Mouse (Mus musculus) neural tube, embryonic 15.5 days (tissue): Measurements from ENCODE around the gene Pgap1. TPM values are rescaled to one million over a fixed set of nuclear protein-coding genes. Genes with fewer than 3 reads are reported as not detected.

Experiments used
- ATAC-seq: fragments of 200-750 bp; cut with Nextera tagmentation; 2 replicates; pipeline ENCODE4 v1.8.0; 2017; ENCODE audit warnings: mild to moderate bottlenecking, moderate TSS enrichment, moderate library complexity; ENCODE audit not compliant: low FRiP score
- H3K27ac ChIP-seq: fragments of 300-500 bp; sonication (generic); replicated peaks from 2 replicates; pipeline ENCODE4 v1.5.1; 2015; ENCODE audit warnings: mild to moderate bottlenecking, inconsistent platforms
- H3K27me3 ChIP-seq: fragments of 300-500 bp; sonication (generic); replicated peaks from 2 replicates; pipeline ENCODE4 v1.6.1; 2015; ENCODE audit warnings: inconsistent platforms
- H3K36me3 ChIP-seq: fragments of 300-500 bp; sonication (generic); 2 replicates; pipeline ENCODE4 v1.6.1; 2015; ENCODE audit warnings: inconsistent platforms
- H3K4me1 ChIP-seq: fragments of 300-500 bp; sonication (generic); 2 replicates; pipeline ENCODE4 v1.6.1; 2015; ENCODE audit warnings: inconsistent platforms
- H3K4me2 ChIP-seq: fragments of 300-500 bp; sonication (generic); 2 replicates; pipeline ENCODE4 v1.6.1; 2015; ENCODE audit warnings: inconsistent platforms, mild to moderate bottlenecking, moderate library complexity
- H3K4me3 ChIP-seq: fragments of 300-500 bp; sonication (generic); replicated peaks from 2 replicates; pipeline ENCODE4 v1.5.1; 2015; ENCODE audit warnings: mild to moderate bottlenecking, inconsistent platforms
- H3K9ac ChIP-seq: fragments of 300-500 bp; sonication (generic); replicated peaks from 2 replicates; pipeline ENCODE4 v1.6.1; 2015; ENCODE audit warnings: mild to moderate bottlenecking, inconsistent platforms
- H3K9me3 ChIP-seq: fragments of 300-500 bp; sonication (generic); replicated peaks from 2 replicates; pipeline ENCODE4 v1.6.1; 2016; ENCODE audit warnings: inconsistent platforms
- WGBS: fragments of 180-500 bp; shearing (Covaris S2); methylation state at CpG from one replicate; pipeline ENCODE4 v1.1.7; 2015; ENCODE audit warnings: mixed read lengths; 5-methylcytosine and 5-hydroxymethylcytosine counted together
- polyA plus RNA-seq: library from polyadenylated mRNA; unstranded; fragments of >200 nt; fragmentation: Nextera tagmentation; extraction: Ambion mirVana; gene quantifications from 2 replicates; pipeline ENCODE4 v1.2.1, GENCODE M21; 2015

Gene Pgap1
- polyA plus RNA-seq, 1 experiment from 2014 or later: 19.5 TPM

- peaks cover 4% of the 10 kb centered on the region for H3K4me1 ChIP-seq
- no peaks in the 10 kb centered on the region for H3K9me3 ChIP-seq
- peak overlapping the region; percentile 37 for H3K4me2 ChIP-seq
- no peaks in the 10 kb centered on the region for H3K36me3 ChIP-seq
- H3K9ac ChIP-seq: no peak overlapping the region
- no peak overlapping the region; the same call in 1 of the 2 replicates for H3K27ac ChIP-seq
- peak; percentile 87 for ATAC-seq
- no peak overlapping the region; the same call in 1 of the 2 replicates for H3K4me3 ChIP-seq
- WGBS: 26% methylated on average over 8 of the region's 8 CpGs
- no peaks in the 10 kb centered on the region for H3K27me3 ChIP-seq
Observed at GRCm38 (mm10) chr1:54578358-54579184, 21.1 kb upstream of the Pgap1 start.

GRCm38 (mm10) chr1:54569102-54569501 is 11.6 kb upstream of the Pgap1 start:
- H3K9me3 ChIP-seq: no peaks in the 10 kb centered on the region
- H3K27ac ChIP-seq: no peak overlapping the region
- no peaks in the 10 kb centered on the region for H3K4me1 ChIP-seq
- H3K4me2 ChIP-seq: no peak overlapping the region
- H3K36me3 ChIP-seq: no peaks in the 10 kb centered on the region
- H3K27me3 ChIP-seq: no peaks in the 10 kb centered on the region
- no peak overlapping the region for H3K4me3 ChIP-seq
- no peak for ATAC-seq
- WGBS: 84% methylated on average over 2 of the region's 2 CpGs
- H3K9ac ChIP-seq: no peak overlapping the region

DNA sequence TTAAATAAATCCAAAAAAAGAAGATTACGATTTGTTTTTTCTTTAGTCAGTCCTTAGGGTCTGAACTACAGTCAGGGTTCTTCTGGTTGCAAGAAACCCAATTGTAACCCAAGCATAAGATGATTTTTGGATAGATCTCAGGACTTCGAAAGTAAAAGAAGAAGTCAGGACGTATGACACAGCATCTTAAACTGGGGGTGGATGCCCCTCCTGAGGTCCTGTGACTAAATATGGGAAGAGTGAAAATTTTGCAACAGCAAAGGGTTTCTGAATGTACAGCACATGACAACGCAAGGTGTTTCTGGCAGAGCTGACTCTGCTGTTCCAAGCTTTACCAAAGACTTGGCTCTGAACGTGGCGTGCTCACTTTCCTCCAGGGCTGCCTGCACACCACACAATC is 6.4 kb upstream of the Pgap1 start:
- H3K9ac ChIP-seq: no peak overlapping the region
- no peaks in the 10 kb centered on the region for H3K9me3 ChIP-seq
- no peak overlapping the region for H3K4me2 ChIP-seq
- ATAC-seq: no peak
- H3K27ac ChIP-seq: no peak overlapping the region
- H3K4me3 ChIP-seq: no peak overlapping the region
- H3K27me3 ChIP-seq: no peaks in the 10 kb centered on the region
- H3K36me3 ChIP-seq: no peaks in the 10 kb centered on the region
- H3K4me1 ChIP-seq: no peaks in the 10 kb centered on the region
- 88% methylated on average over 6 of the region's 6 CpGs for WGBS

GRCm38 (mm10) chr1:54556586-54557221 is 780 bp downstream of the Pgap1 start:
- H3K9ac ChIP-seq: peak overlapping the region; percentile 88
- under 1% methylated on average over 18 of the region's 18 CpGs for WGBS
- H3K4me2 ChIP-seq: peak overlapping the region; percentile 74
- H3K4me3 ChIP-seq: peak overlapping the region; percentile 86
- H3K27me3 ChIP-seq: no peaks in the 10 kb centered on the region
- no peak for ATAC-seq
- H3K4me1 ChIP-seq: peaks cover 14% of the 10 kb centered on the region
- peak overlapping the region; percentile 91 for H3K27ac ChIP-seq
- H3K9me3 ChIP-seq: no peaks in the 10 kb centered on the region
- H3K36me3 ChIP-seq: no peaks in the 10 kb centered on the region

- peak overlapping the region; percentile 74 for H3K4me2 ChIP-seq
- no peak overlapping the region for H3K27ac ChIP-seq
- no peak for ATAC-seq
- H3K9ac ChIP-seq: no peak overlapping the region
- no peaks in the 10 kb centered on the region for H3K27me3 ChIP-seq
- peaks cover 3% of the 10 kb centered on the region for H3K36me3 ChIP-seq
- no peaks in the 10 kb centered on the region for H3K9me3 ChIP-seq
- peaks cover 14% of the 10 kb centered on the region for H3K4me1 ChIP-seq
- H3K4me3 ChIP-seq: peak overlapping the region; percentile 29
- 43% methylated on average over 4 of the region's 4 CpGs for WGBS
Observed at GRCm38 (mm10) chr1:54555364-54556140, 1.9 kb downstream of the Pgap1 start.

DNA sequence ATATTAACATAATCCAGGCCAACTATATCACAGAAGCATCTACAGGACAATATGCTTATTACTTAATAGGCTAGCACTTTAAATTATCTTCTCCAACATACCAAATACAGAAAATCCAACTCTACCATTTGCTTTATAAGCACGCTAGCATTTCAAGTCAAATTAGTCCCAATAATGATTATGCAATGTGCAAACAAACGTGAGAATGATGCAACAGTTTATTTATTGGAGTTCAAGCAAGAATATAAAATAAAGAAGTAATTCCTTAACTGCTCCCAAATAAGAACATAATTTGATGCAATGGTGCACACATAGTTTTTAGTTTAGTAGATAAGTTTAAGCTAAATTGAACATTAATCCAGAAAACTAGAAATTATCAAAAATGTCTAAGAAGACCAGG is 4.9 kb downstream of the Pgap1 start:
- 91% methylated on average over 2 of the region's 2 CpGs for WGBS

GRCm38 (mm10) chr1:54545200-54545599 is 12.3 kb downstream of the Pgap1 start:
- Histone ChIP-seq H3K9ac (no peak overlapping the region), H3K4me3 (no peak overlapping the region), H3K4me2 (no peak overlapping the region), H3K27ac (no peak overlapping the region), H3K9me3 (no peaks in the 10 kb centered on the region), H3K36me3 (peaks cover 47% of the 10 kb centered on the region), H3K4me1 (no peaks in the 10 kb centered on the region), H3K27me3 (no peaks in the 10 kb centered on the region)
- ATAC-seq: no peak
- WGBS: 89% methylated on average over 9 of the region's 9 CpGs

More for the DNA sequence above, 4.9 kb downstream of the Pgap1 start:
- no peak overlapping the region for H3K27ac ChIP-seq
- no peak for ATAC-seq
- H3K4me2 ChIP-seq: no peak overlapping the region
- no peak overlapping the region for H3K4me3 ChIP-seq
- H3K36me3 ChIP-seq: peaks cover 26% of the 10 kb centered on the region
- no peaks in the 10 kb centered on the region for H3K27me3 ChIP-seq
- peaks cover 11% of the 10 kb centered on the region for H3K4me1 ChIP-seq
- H3K9me3 ChIP-seq: no peaks in the 10 kb centered on the region
- no peak overlapping the region for H3K9ac ChIP-seq

GRCm38 (mm10) chr1:54542920-54543319 is 14.6 kb downstream of the Pgap1 start:
- 92% methylated on average over 2 of the region's 2 CpGs for WGBS
- ATAC-seq: no peak

DNA sequence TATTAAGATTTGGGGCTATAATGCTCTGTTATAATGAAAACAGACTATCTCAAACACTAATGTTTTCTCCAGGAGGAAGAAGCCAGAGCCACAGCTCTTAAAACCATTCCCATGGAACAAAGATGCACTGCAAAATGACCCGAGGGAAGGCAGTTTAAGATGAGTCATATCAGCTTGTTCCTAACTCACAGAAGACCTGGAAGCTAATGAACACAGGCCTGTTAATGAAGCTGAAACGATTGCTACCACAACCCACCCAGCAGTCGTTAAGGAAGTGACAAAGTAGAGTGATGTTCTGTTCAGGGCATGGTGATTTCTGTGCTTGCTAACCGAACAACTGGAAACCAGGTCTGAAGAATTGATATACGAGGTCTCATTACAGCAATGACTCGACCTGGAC is 26.3 kb downstream of the Pgap1 start:
- no peaks in the 10 kb centered on the region for H3K27me3 ChIP-seq
- no peak for ATAC-seq
- H3K9me3 ChIP-seq: no peaks in the 10 kb centered on the region
- H3K4me3 ChIP-seq: no peak overlapping the region
- no peak overlapping the region for H3K9ac ChIP-seq
- no peaks in the 10 kb centered on the region for H3K4me1 ChIP-seq
- no peak overlapping the region for H3K4me2 ChIP-seq
- 50% methylated on average over 6 of the region's 6 CpGs for WGBS
- H3K27ac ChIP-seq: no peak overlapping the region
- peaks cover 30% of the 10 kb centered on the region for H3K36me3 ChIP-seq

More at GRCm38 (mm10) chr1:54542920-54543319, 14.6 kb downstream of the Pgap1 start:
- Histone ChIP-seq H3K4me1 (no peaks in the 10 kb centered on the region), H3K27ac (no peak overlapping the region), H3K36me3 (peaks cover 42% of the 10 kb centered on the region), H3K27me3 (no peaks in the 10 kb centered on the region), H3K9me3 (no peaks in the 10 kb centered on the region), H3K9ac (no peak overlapping the region), H3K4me2 (no peak overlapping the region), H3K4me3 (no peak overlapping the region)

GRCm38 (mm10) chr1:54523717-54524116 is 33.8 kb downstream of the Pgap1 start:
- no peak for ATAC-seq
- H3K9ac ChIP-seq: no peak overlapping the region
- H3K4me1 ChIP-seq: no peaks in the 10 kb centered on the region
- H3K4me3 ChIP-seq: no peak overlapping the region
- H3K27me3 ChIP-seq: no peaks in the 10 kb centered on the region
- H3K9me3 ChIP-seq: no peaks in the 10 kb centered on the region
- no peak overlapping the region for H3K27ac ChIP-seq
- 91% methylated on average over 2 of the region's 2 CpGs for WGBS
- H3K36me3 ChIP-seq: peaks cover 41% of the 10 kb centered on the region
- H3K4me2 ChIP-seq: no peak overlapping the region

DNA sequence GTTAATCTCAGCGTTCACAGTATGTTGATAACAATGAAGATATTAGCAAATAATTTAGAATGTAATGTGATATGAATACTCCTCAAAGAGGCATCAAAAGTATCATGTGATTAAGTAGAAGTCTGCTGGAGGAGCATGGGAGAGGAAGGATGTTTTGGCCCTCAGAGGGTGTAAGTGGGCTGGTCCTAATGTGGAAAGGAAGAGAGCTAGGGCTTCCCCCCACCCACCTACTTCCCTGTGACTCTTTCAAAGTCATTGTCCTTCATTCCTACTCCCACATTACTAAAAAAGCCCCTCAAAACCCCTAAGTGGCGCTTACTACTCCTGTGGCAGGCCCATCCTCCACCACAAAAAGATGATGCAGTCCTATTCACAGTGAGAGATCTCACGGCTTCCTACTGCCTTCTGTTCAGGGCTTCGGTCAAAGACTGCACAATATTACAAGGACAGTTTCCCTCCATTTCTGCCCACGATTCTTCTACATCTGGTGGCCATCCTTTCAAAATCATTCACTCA is 37.4 kb downstream of the Pgap1 start:
- H3K9me3 ChIP-seq: no peaks in the 10 kb centered on the region
- ATAC-seq: no peak
- no peaks in the 10 kb centered on the region for H3K4me1 ChIP-seq
- no peak overlapping the region for H3K9ac ChIP-seq
- no peak overlapping the region for H3K27ac ChIP-seq
- H3K4me3 ChIP-seq: no peak overlapping the region
- H3K36me3 ChIP-seq: peaks cover 29% of the 10 kb centered on the region
- 95% methylated on average over 5 of the region's 5 CpGs for WGBS
- H3K4me2 ChIP-seq: no peak overlapping the region
- H3K27me3 ChIP-seq: no peaks in the 10 kb centered on the region
